Mouse (Mus musculus) E14TG2a.4 (cell line): ENCODE measurements at regions not wholly inside any gene's neighbourhood (a gene's known extent, or its start where the extent isn't known, plus 50 kb on each side); places are given as distances from the start of the nearest gene placed in this dataset.

ENCODE experiments used
- H3K27me3 ChIP-seq: 2 replicates; pipeline ENCODE4 v1.6.1; 2014; ENCODE audit warnings: low read length, control low read depth; ENCODE audit not compliant: insufficient read depth
- H3K36me3 ChIP-seq: 2 replicates; pipeline ENCODE4 v1.6.1; 2014; ENCODE audit warnings: low read length, control low read depth; ENCODE audit not compliant: insufficient read depth
- H3K4me1 ChIP-seq: replicated peaks from 2 replicates; pipeline ENCODE4 v1.6.1; 2014; ENCODE audit warnings: low read depth, low read length, control low read depth
- H3K4me3 ChIP-seq: replicated peaks from 2 replicates; pipeline ENCODE4 v1.5.1; 2014; ENCODE audit warnings: mild to moderate bottlenecking, low read length
- H3K9me3 ChIP-seq: 2 replicates; pipeline ENCODE4 v1.6.1; 2014; ENCODE audit warnings: low read length, control low read depth
- CTCF ChIP-seq: conservative IDR thresholded peaks from 2 replicates; pipeline ENCODE4 v1.5.1; 2014; ENCODE audit warnings: low read length
- NANOG ChIP-seq: IDR thresholded peaks from 2 replicates; pipeline ENCODE4 v1.6.1; 2014; ENCODE audit warnings: borderline replicate concordance, low read length, mixed read lengths
- POU5F1 ChIP-seq: IDR thresholded peaks from 2 replicates; pipeline ENCODE4 v1.6.1; 2014; ENCODE audit warnings: low read length, borderline replicate concordance

- no peaks in the 10 kb centered on the region for H3K9me3 ChIP-seq
- TF ChIP-seq NANOG (no peak), CTCF (no peak), POU5F1 (no peak)
- no peaks in the 10 kb centered on the region for H3K27me3 ChIP-seq
- H3K4me3 ChIP-seq = no peak overlapping the region
- no peaks in the 10 kb centered on the region for H3K4me1 ChIP-seq
- no peaks in the 10 kb centered on the region for H3K36me3 ChIP-seq
Measured at GRCm38 (mm10) chr12:27823392-27823791, 481.0 kb upstream of the Sox11 start.

- Histone ChIP-seq H3K36me3 (no peaks in the 10 kb centered on the region), H3K4me1 (no peaks in the 10 kb centered on the region), H3K9me3 (no peaks in the 10 kb centered on the region; the same call in 1 of the 2 replicates), H3K4me3 (no peak overlapping the region), H3K27me3 (no peaks in the 10 kb centered on the region)
- TF ChIP-seq POU5F1 (no peak), CTCF (no peak), NANOG (no peak)
Measured at GRCm38 (mm10) chr12:27796642-27797041, 454.3 kb upstream of the Sox11 start.

- H3K4me1 ChIP-seq = no peaks in the 10 kb centered on the region
- TF ChIP-seq CTCF = no peak
- no peak for TF ChIP-seq NANOG
- no peak for TF ChIP-seq POU5F1
- no peaks in the 10 kb centered on the region for H3K36me3 ChIP-seq
- no peak overlapping the region for H3K4me3 ChIP-seq
- H3K27me3 ChIP-seq = no peaks in the 10 kb centered on the region
- H3K9me3 ChIP-seq = no peaks in the 10 kb centered on the region
Measured at GRCm38 (mm10) chr12:27786716-27787291, 444.4 kb upstream of the Sox11 start.

- Histone ChIP-seq H3K4me1 (no peaks in the 10 kb centered on the region), H3K36me3 (no peaks in the 10 kb centered on the region), H3K9me3 (peaks cover 8% of the 10 kb centered on the region; the same call in 1 of the 2 replicates), H3K4me3 (no peak overlapping the region), H3K27me3 (no peaks in the 10 kb centered on the region)
- no peak for TF ChIP-seq POU5F1
- TF ChIP-seq NANOG = no peak
- TF ChIP-seq CTCF = no peak
Measured at GRCm38 (mm10) chr12:27780801-27781200, 438.4 kb upstream of the Sox11 start.

GRCm38 (mm10) chr12:27765948-27766347 lies 423.6 kb upstream of the Sox11 start:
- Histone ChIP-seq H3K9me3 (no peaks in the 10 kb centered on the region), H3K36me3 (no peaks in the 10 kb centered on the region), H3K4me1 (no peaks in the 10 kb centered on the region), H3K27me3 (no peaks in the 10 kb centered on the region), H3K4me3 (no peak overlapping the region)
- TF ChIP-seq NANOG = no peak

- H3K36me3 ChIP-seq = no peaks in the 10 kb centered on the region
- no peaks in the 10 kb centered on the region for H3K9me3 ChIP-seq
- TF ChIP-seq NANOG (no peak), POU5F1 (no peak), CTCF (no peak)
- H3K4me3 ChIP-seq = no peak overlapping the region
- H3K27me3 ChIP-seq = no peaks in the 10 kb centered on the region
- H3K4me1 ChIP-seq = no peaks in the 10 kb centered on the region
Measured at GRCm38 (mm10) chr12:27759016-27759415, 416.6 kb upstream of the Sox11 start.

GRCm38 (mm10) chr12:27757641-27758040 lies 415.3 kb upstream of the Sox11 start:
- Histone ChIP-seq H3K4me1 (no peaks in the 10 kb centered on the region), H3K27me3 (no peaks in the 10 kb centered on the region)
- TF ChIP-seq CTCF = no peak
- TF ChIP-seq NANOG = no peak
- TF ChIP-seq POU5F1 = no peak

GRCm38 (mm10) chr12:27724619-27725200 lies 382.3 kb upstream of the Sox11 start:
- Histone ChIP-seq H3K27me3 (no peaks in the 10 kb centered on the region), H3K36me3 (no peaks in the 10 kb centered on the region), H3K4me3 (no peak overlapping the region), H3K9me3 (no peaks in the 10 kb centered on the region), H3K4me1 (no peaks in the 10 kb centered on the region)
- TF ChIP-seq POU5F1 = no peak
- no peak for TF ChIP-seq NANOG
- no peak for TF ChIP-seq CTCF

More at GRCm38 (mm10) chr12:27757641-27758040, 415.3 kb upstream of the Sox11 start:
- Histone ChIP-seq H3K36me3 (no peaks in the 10 kb centered on the region), H3K9me3 (no peaks in the 10 kb centered on the region), H3K4me3 (no peak overlapping the region)

GRCm38 (mm10) chr12:27680459-27680858 lies 338.1 kb upstream of the Sox11 start:
- no peaks in the 10 kb centered on the region for H3K27me3 ChIP-seq
- H3K4me1 ChIP-seq = no peaks in the 10 kb centered on the region
- TF ChIP-seq POU5F1 (no peak), CTCF (no peak), NANOG (no peak)
- no peaks in the 10 kb centered on the region for H3K36me3 ChIP-seq
- peaks cover 9% of the 10 kb centered on the region for H3K9me3 ChIP-seq
- no peak overlapping the region for H3K4me3 ChIP-seq
